Mouse (Mus musculus) embryonic facial prominence, embryonic 11.5 days (tissue): ENCODE measurements at regions not wholly inside any gene's neighbourhood (a gene's known extent, or its start where the extent isn't known, plus 50 kb on each side); places are given as distances from the start of the nearest gene placed in this dataset.

Source experiments
- ATAC-seq: fragments of 200-750 bp; cut with Nextera tagmentation; replicated peaks from 2 replicates; pipeline ENCODE4 v1.8.0; 2017; ENCODE audit warnings: low read depth; ENCODE audit not compliant: insufficient number of reproducible peaks, low FRiP score, low TSS enrichment
- DNase-seq: peaks from one replicate; pipeline ENCODE4 v3.0.0-alpha.2; 2015; ENCODE audit warnings: low spot score
- H3K27ac ChIP-seq: fragments of 300-500 bp; sonication (generic); replicated peaks from 2 replicates; pipeline ENCODE4 v1.5.1; 2014; ENCODE audit warnings: mild to moderate bottlenecking, low read depth, low read length, control low read depth
- H3K27me3 ChIP-seq: fragments of 300-500 bp; sonication (generic); 2 replicates; pipeline ENCODE4 v1.6.1; 2014; ENCODE audit warnings: mild to moderate bottlenecking, low read length, moderate library complexity, mixed read lengths; ENCODE audit not compliant: control insufficient read depth, insufficient read depth
- H3K36me3 ChIP-seq: fragments of 300-500 bp; sonication (generic); replicated peaks from 2 replicates; pipeline ENCODE4 v1.6.1; 2014; ENCODE audit warnings: low read depth, mild to moderate bottlenecking, low read length, moderate library complexity, mixed read lengths; ENCODE audit not compliant: control insufficient read depth, insufficient read depth
- H3K4me1 ChIP-seq: fragments of 300-500 bp; sonication (generic); 2 replicates; pipeline ENCODE4 v1.6.1; 2014; ENCODE audit warnings: low read length, mixed read lengths; ENCODE audit not compliant: control insufficient read depth, insufficient read depth
- H3K4me2 ChIP-seq: fragments of 300-500 bp; sonication (generic); 2 replicates; pipeline ENCODE4 v1.6.1; 2014; ENCODE audit warnings: low read depth, mild to moderate bottlenecking, control low read depth, low read length, moderate library complexity
- H3K4me3 ChIP-seq: fragments of 300-500 bp; sonication (generic); 2 replicates; pipeline ENCODE4 v1.5.1; 2014; ENCODE audit warnings: low read depth, low read length, control low read depth
- H3K9ac ChIP-seq: fragments of 300-500 bp; sonication (generic); replicated peaks from 2 replicates; pipeline ENCODE4 v1.6.1; 2014; ENCODE audit warnings: mild to moderate bottlenecking, control low read depth, low read length
- H3K9me3 ChIP-seq: fragments of 300-500 bp; sonication (generic); replicated peaks from 2 replicates; pipeline ENCODE4 v1.6.1; 2016; ENCODE audit warnings: mild to moderate bottlenecking, low read length, inconsistent platforms, mixed read lengths; ENCODE audit not compliant: control insufficient read depth
- WGBS: fragments of 180-500 bp; shearing (Covaris S2); extraction: QIAGEN DNeasy Blood & Tissue Kit; methylation state at CpG from one replicate; pipeline ENCODE4 v1.1.7; 2014; 5-methylcytosine and 5-hydroxymethylcytosine counted together

GRCm38 (mm10) chr1:59403831-59404547 is 78.2 kb upstream of the Fzd7 start:
- no peak overlapping the region for H3K27ac ChIP-seq
- no peak overlapping the region for H3K4me2 ChIP-seq
- H3K9ac ChIP-seq: no peak overlapping the region
- no peak overlapping the region for H3K4me3 ChIP-seq
- ATAC-seq: no peak
- H3K4me1 ChIP-seq: no peaks in the 10 kb centered on the region
- H3K9me3 ChIP-seq: no peaks in the 10 kb centered on the region
- 81% methylated on average over 9 of the region's 9 CpGs for WGBS
- H3K27me3 ChIP-seq: no peaks in the 10 kb centered on the region
- DNase-seq: no peak
- H3K36me3 ChIP-seq: no peaks in the 10 kb centered on the region

- no peak overlapping the region for H3K4me3 ChIP-seq
- H3K36me3 ChIP-seq: no peaks in the 10 kb centered on the region
- no peaks in the 10 kb centered on the region for H3K27me3 ChIP-seq
- H3K9me3 ChIP-seq: no peaks in the 10 kb centered on the region
- 69% methylated on average over 8 of the region's 8 CpGs for whole genome bisulfite sequencing
- H3K4me1 ChIP-seq: no peaks in the 10 kb centered on the region
- ATAC-seq (no peak), DNase-seq (no peak)
- no peak overlapping the region for H3K4me2 ChIP-seq
- no peak overlapping the region for H3K27ac ChIP-seq
- H3K9ac ChIP-seq: no peak overlapping the region
Measured at GRCm38 (mm10) chr1:59405370-59405769, 76.9 kb upstream of the Fzd7 start.

- Histone ChIP-seq H3K9ac (no peak overlapping the region), H3K4me2 (no peak overlapping the region), H3K9me3 (no peaks in the 10 kb centered on the region), H3K27ac (no peak overlapping the region), H3K36me3 (no peaks in the 10 kb centered on the region), H3K4me1 (no peaks in the 10 kb centered on the region), H3K27me3 (no peaks in the 10 kb centered on the region), H3K4me3 (no peak overlapping the region)
- DNase-seq: no peak
- 7% methylated on average over 6 of the region's 6 CpGs for WGBS
- no peak for ATAC-seq
Measured at GRCm38 (mm10) chr1:59406741-59407306, 75.4 kb upstream of the Fzd7 start.

- no peak; the same call in 1 of the 2 replicates for ATAC-seq
- Histone ChIP-seq H3K36me3 (no peaks in the 10 kb centered on the region), H3K9me3 (no peaks in the 10 kb centered on the region), H3K4me2 (no peak overlapping the region), H3K9ac (no peak overlapping the region), H3K4me3 (no peak overlapping the region), H3K27ac (no peak overlapping the region), H3K27me3 (no peaks in the 10 kb centered on the region), H3K4me1 (no peaks in the 10 kb centered on the region)
- DNase-seq: peak; percentile 49
- 19% methylated on average over 8 of the region's 8 CpGs for WGBS
Measured at GRCm38 (mm10) chr1:59409585-59410160, 72.6 kb upstream of the Fzd7 start.

GRCm38 (mm10) chr1:59413264-59413663 is 69.0 kb upstream of the Fzd7 start:
- no peak overlapping the region for H3K9ac ChIP-seq
- no peak overlapping the region for H3K27ac ChIP-seq
- DNase-seq (no peak), ATAC-seq (no peak)
- H3K36me3 ChIP-seq: no peaks in the 10 kb centered on the region
- no peaks in the 10 kb centered on the region for H3K27me3 ChIP-seq
- H3K4me3 ChIP-seq: no peak overlapping the region
- no peaks in the 10 kb centered on the region for H3K4me1 ChIP-seq
- 93% methylated on average over 8 of the region's 8 CpGs for WGBS
- H3K4me2 ChIP-seq: no peak overlapping the region
- H3K9me3 ChIP-seq: no peaks in the 10 kb centered on the region

- no peaks in the 10 kb centered on the region for H3K4me1 ChIP-seq
- WGBS: 63% methylated on average over 13 of the region's 13 CpGs
Measured at GRCm38 (mm10) chr1:59414401-59415210, 67.6 kb upstream of the Fzd7 start.

GRCm38 (mm10) chr1:59415733-59416312 is 66.4 kb upstream of the Fzd7 start:
- no peaks in the 10 kb centered on the region for H3K9me3 ChIP-seq
- DNase-seq (no peak), ATAC-seq (no peak)
- no peaks in the 10 kb centered on the region for H3K27me3 ChIP-seq
- no peak overlapping the region for H3K4me2 ChIP-seq
- 82% methylated on average over 11 of the region's 11 CpGs for WGBS
- no peak overlapping the region for H3K4me3 ChIP-seq
- no peaks in the 10 kb centered on the region for H3K4me1 ChIP-seq
- H3K36me3 ChIP-seq: no peaks in the 10 kb centered on the region
- no peak overlapping the region for H3K27ac ChIP-seq
- H3K9ac ChIP-seq: no peak overlapping the region

More at GRCm38 (mm10) chr1:59414401-59415210, 67.6 kb upstream of the Fzd7 start:
- Histone ChIP-seq H3K9me3 (no peaks in the 10 kb centered on the region), H3K4me2 (no peak overlapping the region), H3K4me3 (no peak overlapping the region), H3K36me3 (no peaks in the 10 kb centered on the region), H3K9ac (no peak overlapping the region), H3K27ac (no peak overlapping the region), H3K27me3 (no peaks in the 10 kb centered on the region)
- no peak for ATAC-seq
- DNase-seq: no peak
